Mouse (Mus musculus): ENCODE data around the gene Dscam.

Dscam gene

DNA sequence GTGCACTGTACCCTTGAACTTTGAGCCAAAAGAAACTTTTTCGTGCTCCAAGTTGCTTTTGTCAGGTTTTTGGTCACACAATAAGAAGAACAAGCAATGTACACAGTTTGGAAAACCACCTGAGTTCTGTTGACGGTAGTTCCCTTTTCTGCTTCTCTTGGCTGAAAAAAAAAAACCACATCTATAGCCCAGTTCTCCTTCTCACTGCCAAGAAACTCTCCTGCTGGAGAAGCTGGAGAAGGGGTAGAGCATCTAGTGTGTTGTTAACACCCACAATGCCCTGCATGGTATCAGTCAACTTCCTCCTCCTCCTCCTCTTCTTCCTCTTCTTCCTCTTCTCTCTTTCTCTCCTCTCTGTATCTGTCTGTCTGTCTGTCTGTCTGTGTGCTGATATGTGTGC is 65.3 kb downstream of the Dscam start:
- 63% methylated on average over 2 of the region's 2 CpGs for WGBS

DNA sequence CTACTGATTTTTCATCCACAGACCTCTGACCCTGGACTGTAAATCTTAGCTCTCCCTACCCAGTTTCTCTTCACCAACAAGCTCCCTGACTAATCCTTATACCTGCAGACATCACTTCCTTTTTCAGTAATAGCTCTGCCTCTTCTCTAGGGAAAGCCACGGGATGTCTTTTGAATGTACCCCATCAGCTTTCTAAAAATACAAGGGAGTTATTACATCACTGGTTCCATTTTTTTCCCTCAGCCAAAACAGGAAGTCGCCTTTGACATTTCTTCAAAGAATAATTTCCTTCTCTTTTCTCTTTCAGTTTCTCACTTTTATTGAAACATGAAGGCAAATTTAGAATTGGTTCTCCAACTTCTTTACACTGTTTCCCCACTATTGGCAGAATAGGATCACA is 67.5 kb downstream of the Dscam start:
- WGBS, result 51% methylated on average over 2 of the region's 2 CpGs

DNA sequence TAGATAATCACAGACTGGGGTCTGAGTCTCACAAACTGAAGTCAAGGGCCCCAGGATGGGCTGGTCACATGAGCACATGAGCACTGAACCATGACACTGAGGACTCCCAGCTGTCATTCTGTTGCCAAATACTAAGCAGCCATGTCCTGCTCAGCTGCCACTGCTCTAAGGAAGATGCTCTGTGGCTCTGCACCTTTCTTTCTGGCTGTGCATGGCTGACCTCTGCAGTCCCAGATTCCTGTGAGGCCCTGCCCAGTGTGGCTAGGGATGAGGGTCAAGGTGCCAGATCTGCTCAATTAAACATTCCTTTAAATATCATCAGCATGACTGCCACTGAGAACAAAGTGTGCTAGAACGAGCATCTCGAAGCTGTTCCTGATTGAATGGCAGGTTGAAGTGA is 70.5 kb downstream of the Dscam start:
- 81% methylated on average over 2 of the region's 2 CpGs for WGBS

DNA sequence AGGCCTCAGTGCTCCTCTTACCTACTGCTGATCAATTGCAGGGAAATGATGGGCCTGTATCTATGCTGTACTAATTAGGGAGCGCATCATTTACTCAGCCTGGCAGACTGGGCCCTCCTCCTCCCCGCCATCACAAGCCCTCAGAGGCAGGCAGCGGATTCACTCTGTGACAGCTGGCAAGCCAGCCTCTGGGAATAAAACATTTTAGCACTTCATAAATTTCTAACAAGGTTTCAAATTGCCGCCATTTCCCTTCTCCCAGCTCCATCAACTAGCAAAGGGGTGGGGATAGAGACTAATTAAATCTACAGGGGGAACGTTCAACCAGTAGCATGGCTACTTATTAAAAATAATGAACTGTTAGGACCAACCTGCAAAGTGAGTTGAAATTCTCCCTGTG is 72.0 kb downstream of the Dscam start:
- WGBS, result 54% methylated on average over 5 of the region's 5 CpGs

DNA sequence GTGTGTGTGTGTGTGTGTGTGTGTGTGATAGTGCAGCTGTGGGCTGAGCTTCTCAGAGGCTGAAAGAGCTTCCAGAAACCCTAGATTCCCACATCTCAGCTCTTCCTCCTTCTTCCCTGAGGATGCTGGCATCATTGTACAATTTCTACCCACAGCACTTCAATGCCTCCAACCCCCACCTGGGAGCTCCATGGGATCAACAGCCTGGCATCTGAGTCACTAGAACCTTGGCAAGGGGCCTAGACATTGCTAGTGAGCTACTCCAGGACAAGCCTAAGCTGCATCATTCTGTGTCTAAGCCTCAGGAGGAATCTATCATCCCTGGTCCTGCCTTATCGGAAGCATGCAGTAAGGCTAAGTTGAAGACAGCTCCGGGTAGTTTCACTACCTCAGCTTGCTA is 73.8 kb downstream of the Dscam start:
- WGBS, result 71% methylated on average over 2 of the region's 2 CpGs

DNA sequence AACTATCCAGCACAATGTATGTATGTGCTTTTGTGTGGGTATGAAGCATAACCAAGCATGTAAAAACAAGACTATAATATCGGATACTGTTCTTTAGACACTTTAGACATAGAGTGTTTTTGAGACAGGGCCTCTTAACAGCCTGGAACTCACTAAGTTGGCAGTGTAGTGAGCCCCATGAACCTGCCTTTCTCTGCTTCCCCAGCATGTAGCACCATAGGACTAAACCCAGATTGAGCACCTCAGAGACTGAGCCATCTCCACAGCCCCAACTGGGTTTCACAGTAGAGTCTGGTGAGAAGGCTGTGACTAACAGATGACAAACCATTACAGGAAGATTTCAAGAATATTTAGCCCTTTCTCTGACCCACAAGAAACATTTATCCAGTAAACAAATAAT is 75.1 kb downstream of the Dscam start:
- WGBS, result 98% methylated on average over 1 of the region's 1 CpGs

DNA sequence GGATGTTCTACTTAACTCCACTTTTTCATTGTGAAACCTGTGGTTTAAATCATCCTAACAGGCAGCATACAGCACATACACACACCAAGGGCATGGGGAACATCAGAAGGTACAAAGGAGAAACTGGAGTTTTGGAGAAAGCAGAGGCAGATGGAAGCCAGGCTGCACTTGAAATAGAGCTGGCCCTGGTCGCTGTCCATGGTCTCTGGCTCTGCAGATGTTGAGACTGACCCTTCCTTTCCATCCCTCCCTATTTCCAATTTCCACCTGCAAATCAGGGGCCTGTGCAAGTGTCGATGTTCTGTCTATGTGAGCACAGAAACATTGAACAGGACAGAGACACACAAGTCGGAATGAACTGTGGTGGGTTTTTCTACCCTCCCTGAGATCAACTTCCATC is 81.2 kb downstream of the Dscam start:
- WGBS, result 75% methylated on average over 3 of the region's 3 CpGs

DNA sequence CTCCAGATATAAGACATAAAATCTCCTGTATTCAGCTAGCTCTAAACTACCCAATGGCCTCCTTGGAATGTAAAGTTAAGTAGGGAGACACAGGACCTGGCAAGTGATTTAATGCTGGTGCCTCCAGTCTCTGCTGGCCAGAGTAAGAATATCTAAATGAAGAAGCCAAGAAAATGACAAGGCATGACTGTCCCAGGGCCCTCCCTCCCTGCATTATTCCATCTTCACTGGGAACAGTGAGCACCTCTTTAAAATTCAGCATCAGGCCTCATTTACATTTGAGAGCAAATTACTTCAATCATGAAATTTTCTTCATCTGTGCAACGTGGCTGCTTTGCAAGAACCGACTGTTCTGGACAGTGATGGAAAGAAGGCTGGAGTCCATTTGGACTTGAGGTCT is 86.9 kb downstream of the Dscam start:
- 31% methylated on average over 2 of the region's 2 CpGs for WGBS

DNA sequence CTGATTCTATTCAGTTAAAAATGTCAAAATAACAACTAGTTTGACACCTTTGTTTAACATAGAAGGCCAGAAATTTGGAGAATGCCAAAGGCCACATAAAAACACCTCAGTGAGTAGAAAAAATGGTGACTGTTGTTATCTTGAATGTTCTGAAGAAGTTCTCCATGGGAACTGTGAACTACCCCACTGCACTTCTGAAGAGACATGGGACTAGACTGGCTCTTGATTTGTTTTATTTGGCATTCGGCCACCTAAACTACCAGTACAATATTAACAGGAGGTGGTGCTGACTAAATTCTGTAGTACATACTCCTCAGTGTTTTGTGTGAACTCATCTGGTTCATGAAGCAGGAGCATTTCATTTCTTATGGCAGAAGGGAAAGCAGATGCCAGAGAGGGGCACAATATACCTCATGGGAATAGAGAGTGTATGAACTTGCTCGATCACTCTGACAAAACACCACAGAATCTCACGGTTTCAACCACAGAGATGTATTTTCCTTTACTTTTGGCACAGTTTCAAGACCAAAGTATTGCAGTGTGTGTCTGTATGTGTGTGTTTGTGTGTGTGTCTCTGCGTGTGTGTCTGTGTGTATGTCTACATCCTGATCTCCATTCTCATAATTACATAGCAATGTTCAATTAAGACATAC is 94.5 kb downstream of the Dscam start:
- WGBS, result 72% methylated on average over 4 of the region's 4 CpGs

DNA sequence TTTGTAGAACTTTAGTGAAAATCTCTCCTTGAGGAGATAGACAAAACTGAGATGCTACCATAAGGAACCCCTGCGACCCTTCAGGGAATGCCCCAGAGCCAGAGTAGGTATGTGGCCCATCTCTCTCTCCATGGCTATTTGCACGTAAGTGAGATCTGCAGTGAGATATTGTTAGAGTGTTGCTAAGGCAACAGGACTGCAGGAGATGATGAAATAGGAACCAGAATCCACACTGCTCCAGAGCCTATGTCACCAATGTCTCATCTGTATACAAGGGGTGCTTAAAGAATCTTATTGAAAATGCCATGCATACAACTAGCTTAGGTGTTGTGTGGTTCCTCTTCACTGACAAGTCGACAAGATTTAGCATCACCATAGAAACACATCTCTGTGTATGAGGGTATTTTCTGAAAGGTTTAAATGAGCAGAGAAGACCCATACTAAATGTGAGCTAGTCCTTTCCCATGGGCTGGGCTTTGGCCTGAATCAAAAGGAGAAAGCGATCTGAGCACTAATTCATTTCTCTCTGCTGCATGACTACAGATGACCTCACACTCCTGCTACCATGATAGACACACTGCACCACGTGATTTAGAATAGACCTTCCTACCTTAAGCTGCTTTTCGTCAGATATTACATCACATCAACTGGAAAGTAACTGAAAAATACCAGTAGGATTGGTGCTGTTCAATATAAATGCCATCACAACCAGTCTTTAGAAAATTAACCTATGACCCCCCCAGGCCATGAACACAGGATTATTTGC is 95.2 kb downstream of the Dscam start:
- WGBS, result 50% methylated on average over 6 of the region's 6 CpGs

DNA sequence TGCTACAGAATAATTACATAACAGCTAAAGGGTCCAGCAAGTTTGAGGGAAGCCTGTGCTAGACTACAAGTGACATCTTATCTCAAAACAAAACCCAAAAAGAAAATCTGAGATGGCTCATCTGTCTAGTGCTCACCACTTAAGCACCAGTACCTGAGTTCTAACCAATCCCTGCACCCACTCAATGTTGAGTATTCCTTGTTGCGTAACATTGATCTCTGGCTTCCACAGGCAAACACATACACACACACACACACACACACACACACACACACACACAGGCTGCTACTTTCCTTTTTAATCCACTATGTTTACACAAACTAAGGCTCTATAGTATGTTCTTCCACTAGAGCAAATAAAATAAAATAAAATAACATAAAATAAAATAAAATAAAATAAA is 96.7 kb downstream of the Dscam start:
- 94% methylated on average over 1 of the region's 1 CpGs for WGBS

DNA sequence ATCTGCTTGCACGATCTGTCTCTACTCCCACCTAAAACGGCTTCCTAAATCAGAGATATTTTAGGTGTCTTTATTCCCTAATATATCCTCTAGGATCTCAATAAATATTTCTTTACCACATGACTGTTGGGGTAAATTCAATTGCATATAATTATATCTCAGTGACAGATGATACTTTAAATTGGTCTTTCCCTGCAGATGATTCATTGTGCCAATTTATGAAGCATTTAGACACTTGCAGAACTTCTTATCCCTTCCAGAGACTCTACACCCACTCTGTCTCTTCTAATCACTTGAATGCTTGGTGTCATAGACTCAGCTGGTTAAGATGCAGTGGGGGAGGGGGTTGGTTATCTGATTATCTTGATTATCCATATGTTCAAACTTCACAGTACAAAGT is 97.9 kb downstream of the Dscam start:
- 45% methylated on average over 2 of the region's 2 CpGs for WGBS

DNA sequence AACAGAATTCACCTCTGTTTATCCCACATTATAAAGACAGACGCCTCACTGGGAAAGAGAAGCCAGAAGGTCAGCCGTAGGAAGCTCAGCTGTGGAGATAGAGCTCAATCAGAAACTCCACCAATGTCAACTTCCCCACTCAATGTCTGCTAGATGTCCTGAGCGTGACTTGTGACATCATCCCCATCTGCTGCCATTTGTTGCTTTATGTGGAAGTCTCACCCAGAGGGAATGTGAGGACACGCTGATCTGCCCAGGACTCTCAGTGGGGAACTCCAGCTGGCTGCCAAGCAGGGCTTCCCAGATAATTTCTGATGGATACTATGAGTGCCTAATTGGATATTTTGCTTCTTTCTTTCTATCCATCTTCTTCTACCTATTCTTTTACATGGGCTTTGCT is 103.7 kb downstream of the Dscam start:
- WGBS, result 43% methylated on average over 4 of the region's 4 CpGs

DNA sequence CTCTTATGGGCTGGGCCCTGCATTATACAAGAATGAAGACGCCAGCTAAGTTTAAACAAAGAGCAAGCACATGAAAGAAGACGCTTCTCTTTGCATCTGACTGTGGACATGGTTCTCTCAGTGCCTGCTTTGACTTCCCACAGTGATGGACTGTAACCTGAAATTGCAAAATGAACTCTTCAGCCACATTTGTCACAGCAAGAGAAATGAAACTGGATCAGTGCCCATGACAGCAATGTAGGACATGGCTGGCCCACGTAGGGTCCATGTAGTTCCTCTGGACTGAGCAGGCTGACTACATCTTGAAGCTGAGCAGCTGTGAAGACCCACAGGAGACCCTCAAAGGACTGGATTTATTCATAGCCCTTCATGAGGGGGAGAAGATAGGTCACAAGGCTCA is 108.3 kb downstream of the Dscam start:
- 73% methylated on average over 3 of the region's 3 CpGs for WGBS

DNA sequence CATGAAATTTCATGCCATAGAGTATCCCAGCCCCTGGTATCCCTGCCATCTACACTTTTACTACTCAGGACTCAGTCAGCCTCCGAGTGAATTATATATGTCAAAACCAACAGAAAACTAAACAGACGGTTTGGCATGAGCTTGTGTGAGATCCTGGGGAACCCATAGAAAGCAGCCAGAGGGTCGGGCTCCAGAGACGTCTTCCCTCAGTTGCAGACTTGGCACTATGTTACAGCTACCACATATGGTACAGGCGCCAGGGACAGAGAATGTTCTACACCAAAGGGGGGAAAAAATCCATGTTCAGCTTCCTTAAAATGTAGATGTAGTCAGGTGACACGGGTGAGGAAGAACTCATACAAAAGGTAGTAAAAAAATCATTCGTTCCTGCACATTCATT is 109.2 kb downstream of the Dscam start:
- 54% methylated on average over 7 of the region's 7 CpGs for WGBS

DNA sequence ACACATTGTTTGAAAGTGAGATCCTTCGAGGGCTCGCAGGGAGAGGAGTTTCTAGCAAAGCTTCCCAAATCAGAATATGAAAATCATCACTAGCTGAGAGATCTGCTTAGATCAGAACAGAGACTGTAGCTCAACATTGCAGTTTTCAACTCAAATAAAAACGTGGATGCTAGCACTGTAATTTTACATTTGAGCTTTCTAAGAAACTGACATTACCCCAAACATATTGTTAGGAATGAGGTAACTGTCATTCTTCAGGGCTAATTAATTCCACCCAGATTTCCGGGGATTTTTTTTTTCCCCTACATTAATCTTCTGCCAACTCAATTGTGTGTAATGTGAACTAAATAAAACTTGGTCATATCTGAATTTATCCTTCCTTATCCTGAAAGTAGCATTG is 110.3 kb downstream of the Dscam start:
- WGBS, result 37% methylated on average over 4 of the region's 4 CpGs

DNA sequence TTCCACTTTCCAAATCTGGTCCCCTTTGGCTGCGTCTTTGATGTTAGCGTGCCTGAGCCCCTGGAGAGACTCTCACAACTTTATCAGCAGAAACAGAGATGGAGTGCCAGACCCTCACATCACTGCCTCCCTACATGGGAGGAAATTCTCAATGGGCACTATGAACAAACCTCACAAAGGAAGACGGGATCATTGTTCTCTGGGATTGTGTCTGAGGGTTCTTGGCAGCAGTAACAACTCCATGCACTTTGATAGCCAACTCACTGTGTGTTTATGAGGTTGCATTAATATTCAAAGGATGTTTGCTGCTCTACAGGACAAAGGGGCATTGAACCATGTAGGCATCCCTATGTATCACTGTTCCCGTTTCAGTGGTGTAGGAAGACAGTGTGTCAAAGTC is 135.3 kb downstream of the Dscam start:
- WGBS, result 63% methylated on average over 4 of the region's 4 CpGs

DNA sequence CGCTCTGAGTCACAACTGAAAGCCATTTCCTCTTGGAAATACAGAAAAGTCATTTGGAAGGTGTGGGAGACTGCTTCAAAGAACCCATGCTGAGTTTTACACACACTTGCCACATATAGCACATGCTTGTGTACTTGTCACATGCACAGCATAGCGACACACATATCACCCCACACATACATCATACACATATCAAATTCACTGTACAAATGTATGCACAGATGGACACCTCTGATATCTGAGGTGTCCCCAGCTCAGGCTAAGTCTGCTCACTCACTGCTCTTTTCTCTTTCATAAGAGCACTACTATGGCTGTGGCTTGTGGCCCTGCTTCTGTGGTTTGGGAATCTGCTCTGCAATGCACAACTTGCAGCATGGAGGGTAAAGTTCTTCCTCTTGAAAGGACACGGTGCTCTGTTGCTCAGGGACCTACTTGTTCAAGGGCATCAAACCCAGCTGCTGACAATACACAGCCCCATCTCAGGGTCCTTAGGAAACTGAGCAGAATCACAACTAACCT is 137.0 kb downstream of the Dscam start:
- 77% methylated on average over 3 of the region's 3 CpGs for WGBS

DNA sequence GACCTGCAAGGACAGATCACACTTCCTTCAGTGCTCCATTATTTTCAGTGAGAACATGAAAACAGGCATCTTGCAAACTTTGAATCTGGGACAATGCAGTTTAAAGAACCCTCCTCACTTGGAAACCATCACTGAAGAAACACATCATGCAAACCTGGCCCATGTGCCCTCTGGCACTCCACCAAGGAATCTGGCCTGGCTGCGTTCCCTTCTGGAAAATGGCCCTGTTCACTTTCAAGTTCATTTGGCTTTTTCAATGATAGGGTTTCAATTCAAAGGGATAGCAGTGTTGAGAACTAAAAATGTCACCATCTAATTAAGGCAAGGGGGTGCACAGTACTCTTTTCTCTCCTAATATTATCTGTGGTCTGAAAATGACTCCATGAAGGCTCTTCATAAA is 142.9 kb downstream of the Dscam start:
- 64% methylated on average over 1 of the region's 1 CpGs for WGBS

DNA sequence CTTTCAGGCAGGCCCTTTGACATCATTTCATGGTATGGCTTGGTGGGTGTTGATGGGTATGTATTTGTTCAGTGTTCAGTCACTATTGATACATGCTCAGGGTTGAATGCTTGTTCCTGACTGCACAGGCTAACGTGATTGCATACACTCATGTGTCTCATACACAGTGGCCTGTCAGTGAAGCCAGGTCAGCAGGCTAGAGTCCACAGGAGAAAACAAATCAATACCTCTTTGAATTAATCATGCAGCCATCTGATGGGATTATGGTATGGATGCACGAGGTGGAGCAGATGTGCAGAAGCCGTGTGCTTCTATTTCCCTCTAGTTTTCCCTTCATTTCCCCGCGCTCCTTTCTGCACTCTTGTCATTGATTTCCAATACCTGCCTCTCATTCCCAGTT is 143.7 kb downstream of the Dscam start:
- WGBS, result 91% methylated on average over 5 of the region's 5 CpGs

DNA sequence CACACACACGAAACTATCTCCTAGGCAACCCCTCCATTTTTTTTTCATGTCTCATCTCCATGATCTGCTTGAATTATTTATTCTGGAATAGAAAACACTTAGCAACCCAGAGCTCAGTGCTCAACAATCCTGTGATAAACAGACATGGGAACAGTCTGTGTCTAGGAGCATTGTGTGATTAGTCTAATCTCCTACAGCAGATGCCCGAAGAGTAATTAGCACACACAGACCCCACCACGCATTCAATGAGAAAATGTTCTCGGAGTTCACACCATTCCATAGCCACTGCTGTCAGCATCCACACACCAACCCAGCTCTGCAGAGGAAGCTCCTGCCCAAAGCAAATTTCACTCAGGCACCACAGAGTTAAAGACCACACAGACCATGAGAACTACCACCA is 146.1 kb downstream of the Dscam start:
- WGBS, result 58% methylated on average over 4 of the region's 4 CpGs

DNA sequence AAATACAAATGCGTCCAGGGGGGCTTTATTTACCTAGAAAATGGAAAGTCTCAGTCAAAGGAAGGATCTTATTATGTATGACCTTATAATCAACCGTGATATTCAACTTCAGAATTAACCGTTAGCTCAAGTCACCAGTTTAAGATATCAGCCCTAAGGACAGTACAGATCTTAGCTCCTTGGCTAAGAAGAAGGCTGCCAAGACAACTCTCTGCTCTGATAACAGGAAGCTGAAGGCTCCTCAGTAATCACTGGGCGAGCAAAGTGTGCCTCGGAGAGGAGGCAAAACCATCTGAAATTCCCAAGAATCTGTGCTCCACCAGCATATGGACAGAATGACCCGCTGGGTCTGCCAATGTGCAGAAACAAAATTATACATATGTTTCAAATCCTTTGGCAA is 149.1 kb downstream of the Dscam start:
- 84% methylated on average over 6 of the region's 6 CpGs for WGBS

DNA sequence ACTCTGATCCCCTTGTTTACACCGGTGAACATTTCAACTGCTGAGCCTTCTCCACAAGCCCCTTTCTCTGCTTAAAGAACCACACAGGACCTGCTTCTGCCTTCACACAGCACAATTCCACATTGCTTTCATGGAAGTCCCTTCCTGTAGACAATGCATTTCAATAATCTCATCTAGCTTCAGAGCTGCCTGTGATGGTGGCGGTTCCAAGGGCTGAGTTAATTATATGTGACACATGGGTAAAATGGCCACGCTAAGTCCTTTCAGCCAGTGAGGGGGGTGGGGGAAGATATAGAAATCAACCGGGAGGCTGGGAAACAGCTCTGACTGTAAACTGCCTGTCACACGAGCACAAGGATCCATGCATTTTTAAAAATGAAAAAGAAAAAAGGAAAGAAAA is 152.2 kb downstream of the Dscam start:
- WGBS, result 77% methylated on average over 5 of the region's 5 CpGs

Data from cerebral cortex, adult 2 months (tissue).